Mouse (Mus musculus) hindbrain, embryonic 15.5 days (tissue): ENCODE results near the gene Gm20388. TPM values are rescaled to one million over a fixed set of nuclear protein-coding genes. Genes with fewer than 3 reads are reported as not detected.

Experiments
- ATAC-seq: fragments of 200-750 bp; cut with Nextera tagmentation; 2 replicates; pipeline ENCODE4 v1.8.0; 2017; ENCODE audit warnings: low read depth, moderate number of reproducible peaks, moderate TSS enrichment; ENCODE audit not compliant: low FRiP score
- H3K27ac ChIP-seq: fragments of 300-500 bp; sonication (generic); replicated peaks from 2 replicates; pipeline ENCODE4 v1.5.1; 2015; ENCODE audit warnings: mild to moderate bottlenecking, inconsistent platforms
- H3K27me3 ChIP-seq: fragments of 300-500 bp; sonication (generic); 2 replicates; pipeline ENCODE4 v1.6.1; 2015; ENCODE audit warnings: control low read depth, inconsistent platforms
- H3K36me3 ChIP-seq: fragments of 300-500 bp; sonication (generic); 2 replicates; pipeline ENCODE4 v1.6.1; 2015; ENCODE audit warnings: control low read depth, inconsistent platforms
- H3K4me1 ChIP-seq: fragments of 300-500 bp; sonication (generic); replicated peaks from 2 replicates; pipeline ENCODE4 v1.6.1; 2015; ENCODE audit warnings: control low read depth, inconsistent platforms
- H3K4me2 ChIP-seq: fragments of 300-500 bp; sonication (generic); 2 replicates; pipeline ENCODE4 v1.6.1; 2015; ENCODE audit warnings: moderate library complexity, mild to moderate bottlenecking, inconsistent platforms
- H3K4me3 ChIP-seq: fragments of 300-500 bp; sonication (generic); 2 replicates; pipeline ENCODE4 v1.5.1; 2015; ENCODE audit warnings: mild to moderate bottlenecking, inconsistent platforms
- H3K9ac ChIP-seq: fragments of 300-500 bp; sonication (generic); 2 replicates; pipeline ENCODE4 v1.6.1; 2015; ENCODE audit warnings: inconsistent platforms
- H3K9me3 ChIP-seq: fragments of 300-500 bp; sonication (generic); 2 replicates; pipeline ENCODE4 v1.6.1; 2016; ENCODE audit warnings: control low read depth, inconsistent platforms
- WGBS: fragments of 180-500 bp; shearing (Covaris S2); methylation state at CpG from one replicate; pipeline ENCODE4 v1.1.7; 2015; 5-methylcytosine and 5-hydroxymethylcytosine counted together
- polyA plus RNA-seq: library from polyadenylated mRNA; unstranded; fragments of >200 nt; fragmentation: Nextera tagmentation; extraction: Ambion mirVana; gene quantifications from 2 replicates; pipeline ENCODE4 v1.2.1, GENCODE M21; 2015

The Gm20388 gene
- polyA plus RNA-seq, 1 experiment from 2014 or later, result 5.4 TPM

GRCm38 (mm10) chr8:120559654-120560053 lies 649.0 kb downstream of the Gm20388 start:
- Histone ChIP-seq H3K9ac (0 out of 2 replicates have a peak overlapping the region, but pooled peaks have one; percentile 5), H3K9me3 (no peaks in the 10 kb centered on the region), H3K4me3 (no peak overlapping the region), H3K36me3 (no peaks in the 10 kb centered on the region), H3K4me2 (no peak overlapping the region), H3K27me3 (no peaks in the 10 kb centered on the region), H3K27ac (peak overlapping the region; percentile 40), H3K4me1 (peaks cover 100% of the 10 kb centered on the region)
- no peak for ATAC-seq
- WGBS, result 15% methylated on average over 11 of the region's 11 CpGs

GRCm38 (mm10) chr8:120560535-120560934 lies 649.9 kb downstream of the Gm20388 start:
- WGBS, result 78% methylated on average over 5 of the region's 5 CpGs
- no peak overlapping the region for H3K9ac ChIP-seq
- ATAC-seq, result no peak

GRCm38 (mm10) chr8:120561539-120562435 lies 651.1 kb downstream of the Gm20388 start:
- Histone ChIP-seq H3K27me3 (no peaks in the 10 kb centered on the region), H3K36me3 (no peaks in the 10 kb centered on the region), H3K27ac (no peak overlapping the region), H3K9me3 (no peaks in the 10 kb centered on the region), H3K4me1 (peaks cover 100% of the 10 kb centered on the region), H3K4me2 (no peak overlapping the region), H3K4me3 (no peak overlapping the region), H3K9ac (no peak overlapping the region)
- ATAC-seq, result no peak
- 81% methylated on average over 22 of the region's 22 CpGs for WGBS

More at GRCm38 (mm10) chr8:120560535-120560934, 649.9 kb downstream of the Gm20388 start:
- Histone ChIP-seq H3K27me3 (no peaks in the 10 kb centered on the region), H3K27ac (no peak overlapping the region), H3K9me3 (no peaks in the 10 kb centered on the region), H3K4me3 (no peak overlapping the region), H3K4me1 (peaks cover 100% of the 10 kb centered on the region), H3K36me3 (no peaks in the 10 kb centered on the region), H3K4me2 (no peak overlapping the region)

GRCm38 (mm10) chr8:120562680-120563347 lies 652.2 kb downstream of the Gm20388 start:
- H3K27ac ChIP-seq, result peak overlapping the region; percentile 66
- no peaks in the 10 kb centered on the region for H3K27me3 ChIP-seq
- H3K4me1 ChIP-seq, result peaks cover 92% of the 10 kb centered on the region
- H3K4me2 ChIP-seq, result no peak overlapping the region
- H3K36me3 ChIP-seq, result peaks cover 6% of the 10 kb centered on the region
- no peak for ATAC-seq
- H3K9ac ChIP-seq, result no peak overlapping the region
- H3K9me3 ChIP-seq, result no peaks in the 10 kb centered on the region
- no peak overlapping the region for H3K4me3 ChIP-seq
- 81% methylated on average over 18 of the region's 18 CpGs for WGBS

- ATAC-seq, result peak; percentile 4; the same call in 1 of the 2 replicates
- Histone ChIP-seq H3K9me3 (no peaks in the 10 kb centered on the region), H3K4me3 (no peak overlapping the region), H3K27me3 (no peaks in the 10 kb centered on the region), H3K4me1 (peaks cover 87% of the 10 kb centered on the region), H3K36me3 (peaks cover 12% of the 10 kb centered on the region), H3K4me2 (no peak overlapping the region), H3K27ac (peak overlapping the region; percentile 66), H3K9ac (no peak overlapping the region)
- 9% methylated on average over 8 of the region's 8 CpGs for WGBS
Observed at GRCm38 (mm10) chr8:120563348-120563724, 652.7 kb downstream of the Gm20388 start.

- 8% methylated on average over 20 of the region's 20 CpGs for WGBS
- H3K4me3 ChIP-seq, result no peak overlapping the region
- H3K4me2 ChIP-seq, result peak overlapping the region; percentile 13; the same call in 1 of the 2 replicates
- no peak overlapping the region for H3K9ac ChIP-seq
- H3K9me3 ChIP-seq, result no peaks in the 10 kb centered on the region
- peaks cover 20% of the 10 kb centered on the region for H3K36me3 ChIP-seq
- H3K4me1 ChIP-seq, result peaks cover 79% of the 10 kb centered on the region
- H3K27me3 ChIP-seq, result no peaks in the 10 kb centered on the region
- ATAC-seq, result peak; percentile 52
- peak overlapping the region; percentile 66 for H3K27ac ChIP-seq
Observed at GRCm38 (mm10) chr8:120563851-120564837, 653.5 kb downstream of the Gm20388 start.

GRCm38 (mm10) chr8:120565151-120565711 lies 654.6 kb downstream of the Gm20388 start:
- Histone ChIP-seq H3K27ac (peak overlapping the region; percentile 45), H3K27me3 (no peaks in the 10 kb centered on the region), H3K4me1 (peaks cover 68% of the 10 kb centered on the region), H3K36me3 (peaks cover 25% of the 10 kb centered on the region), H3K9me3 (no peaks in the 10 kb centered on the region), H3K9ac (no peak overlapping the region), H3K4me2 (no peak overlapping the region), H3K4me3 (no peak overlapping the region)
- WGBS, result 17% methylated on average over 7 of the region's 7 CpGs
- ATAC-seq, result no peak

GRCm38 (mm10) chr8:120566681-120567080 lies 656.0 kb downstream of the Gm20388 start:
- H3K4me3 ChIP-seq, result no peak overlapping the region
- H3K27me3 ChIP-seq, result no peaks in the 10 kb centered on the region
- no peak overlapping the region for H3K27ac ChIP-seq
- peaks cover 32% of the 10 kb centered on the region for H3K36me3 ChIP-seq
- WGBS, result 56% methylated on average over 8 of the region's 8 CpGs
- H3K4me1 ChIP-seq, result peaks cover 56% of the 10 kb centered on the region
- H3K9ac ChIP-seq, result no peak overlapping the region
- no peaks in the 10 kb centered on the region for H3K9me3 ChIP-seq
- no peak overlapping the region for H3K4me2 ChIP-seq
- no peak for ATAC-seq

GRCm38 (mm10) chr8:120567731-120568130 lies 657.1 kb downstream of the Gm20388 start:
- 95% methylated on average over 17 of the region's 17 CpGs for WGBS
- H3K4me2 ChIP-seq, result no peak overlapping the region
- H3K36me3 ChIP-seq, result peaks cover 42% of the 10 kb centered on the region
- no peak overlapping the region for H3K9ac ChIP-seq
- peaks cover 51% of the 10 kb centered on the region for H3K4me1 ChIP-seq
- no peaks in the 10 kb centered on the region for H3K9me3 ChIP-seq
- no peak for ATAC-seq
- no peak overlapping the region for H3K4me3 ChIP-seq
- no peak overlapping the region for H3K27ac ChIP-seq
- no peaks in the 10 kb centered on the region for H3K27me3 ChIP-seq

- no peak for ATAC-seq
- Histone ChIP-seq H3K4me1 (peaks cover 45% of the 10 kb centered on the region), H3K4me2 (no peak overlapping the region), H3K36me3 (peaks cover 47% of the 10 kb centered on the region), H3K27me3 (no peaks in the 10 kb centered on the region), H3K4me3 (no peak overlapping the region), H3K27ac (no peak overlapping the region), H3K9me3 (no peaks in the 10 kb centered on the region), H3K9ac (no peak overlapping the region)
- WGBS, result 95% methylated on average over 37 of the region's 37 CpGs
Observed at GRCm38 (mm10) chr8:120568164-120568798, 657.6 kb downstream of the Gm20388 start.

- no peak overlapping the region for H3K4me3 ChIP-seq
- H3K9me3 ChIP-seq, result no peaks in the 10 kb centered on the region
- H3K27me3 ChIP-seq, result no peaks in the 10 kb centered on the region
- H3K36me3 ChIP-seq, result peaks cover 54% of the 10 kb centered on the region
- no peak for ATAC-seq
- H3K9ac ChIP-seq, result no peak overlapping the region
- H3K4me1 ChIP-seq, result peaks cover 39% of the 10 kb centered on the region
- no peak overlapping the region for H3K4me2 ChIP-seq
- 96% methylated on average over 17 of the region's 17 CpGs for WGBS
- H3K27ac ChIP-seq, result no peak overlapping the region
Observed at GRCm38 (mm10) chr8:120569123-120569522, 658.5 kb downstream of the Gm20388 start.
